Mouse (Mus musculus) brain, embryonic 14.5 days (tissue): ENCODE data around the gene Slc38a7. TPM values are rescaled to one million over a fixed set of nuclear protein-coding genes. Genes with fewer than 3 reads are reported as not detected.

Source experiments
- DNase-seq: peaks from one replicate; pipeline ENCODE4 v3.0.0-alpha.2; 2011; ENCODE audit warnings: low read depth
- CTCF ChIP-seq: fragments of 200-500 bp; IDR thresholded peaks from 2 replicates; pipeline ENCODE4 v1.5.1; 2012; ENCODE audit warnings: inconsistent platforms, mild to moderate bottlenecking, moderate library complexity, borderline replicate concordance; ENCODE audit not compliant: insufficient read depth, insufficient read length; ENCODE audit errors: extremely low read depth
- POLR2A ChIP-seq: fragments of 200-500 bp; IDR thresholded peaks from 2 replicates; pipeline ENCODE4 v1.6.1; 2012; ENCODE audit warnings: mild to moderate bottlenecking, inconsistent platforms, borderline replicate concordance; ENCODE audit not compliant: poor library complexity, insufficient read depth, insufficient read length, severe bottlenecking; ENCODE audit errors: extremely low read depth
- polyA plus RNA-seq: library from polyadenylated mRNA; depleted of rRNA; stranded (reverse); fragments of >200 nt; gene quantifications from 2 replicates; pipeline ENCODE4 v1.2.3, GENCODE M21; 2012

Slc38a7 gene
- polyA plus RNA-seq, 1 experiment: 38.0 TPM

- DNase-seq: no peak
- TF ChIP-seq CTCF (no peak), POLR2A (no peak)
These were observed 35.1 kb downstream of the Slc38a7 start for GRCm38 (mm10) chr8:95818211-95818610.

GRCm38 (mm10) chr8:95817597-95817996, 35.7 kb downstream of the Slc38a7 start:
- no peak for DNase-seq
- TF ChIP-seq POLR2A (no peak), CTCF (no peak)

- TF ChIP-seq POLR2A (no peak), CTCF (no peak)
- DNase-seq: peak; percentile 21
These were observed 37.2 kb downstream of the Slc38a7 start for GRCm38 (mm10) chr8:95816044-95816708.

GRCm38 (mm10) chr8:95810184-95810591, 43.2 kb downstream of the Slc38a7 start:
- TF ChIP-seq CTCF: no peak
- no peak for TF ChIP-seq POLR2A
- DNase-seq: no peak

GRCm38 (mm10) chr8:95809116-95809515, 44.2 kb downstream of the Slc38a7 start:
- TF ChIP-seq CTCF (no peak), POLR2A (no peak)
- DNase-seq: no peak

- TF ChIP-seq POLR2A: no peak
- no peak for TF ChIP-seq CTCF
- no peak for DNase-seq
These were observed 44.7 kb downstream of the Slc38a7 start for GRCm38 (mm10) chr8:95808631-95809030.

- peak; percentile 14; the same call in 1 of the 2 replicates for TF ChIP-seq POLR2A
- TF ChIP-seq CTCF: no peak
These were observed 45.5 kb downstream of the Slc38a7 start for GRCm38 (mm10) chr8:95807861-95808260.

GRCm38 (mm10) chr8:95807331-95807843, 46.0 kb downstream of the Slc38a7 start, which contains the start of gene Cnot1:
TSS of gene Cnot1 (minus strand) at chr8:95807464.
- DNase-seq: peak; percentile 99
- no peak for TF ChIP-seq CTCF
- TF ChIP-seq POLR2A: peak; percentile 20; the same call in 1 of the 2 replicates

More at GRCm38 (mm10) chr8:95807861-95808260, 45.5 kb downstream of the Slc38a7 start:
- peak; percentile 99 for DNase-seq

GRCm38 (mm10) chr8:95806461-95807191, 46.7 kb downstream of the Slc38a7 start:
- TF ChIP-seq CTCF: no peak
- no peak for TF ChIP-seq POLR2A
- DNase-seq: peak; percentile 55

- TF ChIP-seq CTCF (no peak), POLR2A (no peak)
- no peak for DNase-seq
These were observed 47.9 kb downstream of the Slc38a7 start for GRCm38 (mm10) chr8:95805482-95805881.

- TF ChIP-seq POLR2A: no peak
- TF ChIP-seq CTCF: no peak
- no peak for DNase-seq
These were observed 51.1 kb downstream of the Slc38a7 start for GRCm38 (mm10) chr8:95802231-95802630.

GRCm38 (mm10) chr8:95801476-95802064, 51.8 kb downstream of the Slc38a7 start:
- TF ChIP-seq POLR2A (no peak), CTCF (no peak)
- DNase-seq: no peak
